Mouse (Mus musculus) kidney, postnatal 36 days (tissue): Measurements from ENCODE around the gene Stk36.
A peak's percentile ranks its signal among the peaks of the same experiment; 100 is the strongest.

Source experiments
- DNase-seq, 2 experiments: peaks; one replicate each; pipeline ENCODE4 v3.0.0; 2021 to 2022; ENCODE audit warnings: mixed read lengths in 2 of 2

The Stk36 gene

GRCm38 (mm10) chr1:74672731-74673130 is 71.5 kb downstream of the Stk36 start:
- peak in 1 of 2 experiments; percentile 52 for DNase-seq

GRCm38 (mm10) chr1:74676863-74677262 is 75.6 kb downstream of the Stk36 start:
- no peak for DNase-seq

GRCm38 (mm10) chr1:74677843-74678242 is 76.6 kb downstream of the Stk36 start:
- no peak for DNase-seq
